Mouse (Mus musculus): ENCODE data around the gene Nup205.

Gene Nup205

GRCm38 (mm10) chr6:35288114-35288761, 111.0 kb downstream of the Nup205 start:
- DNase-seq (ENCODE audit: low spot score in 2 of 2), result peak; percentile 23 to 29

GRCm38 (mm10) chr6:35288920-35289319, 111.7 kb downstream of the Nup205 start:
- DNase-seq (ENCODE audit: low spot score in 2 of 2), result no peak

DNA sequence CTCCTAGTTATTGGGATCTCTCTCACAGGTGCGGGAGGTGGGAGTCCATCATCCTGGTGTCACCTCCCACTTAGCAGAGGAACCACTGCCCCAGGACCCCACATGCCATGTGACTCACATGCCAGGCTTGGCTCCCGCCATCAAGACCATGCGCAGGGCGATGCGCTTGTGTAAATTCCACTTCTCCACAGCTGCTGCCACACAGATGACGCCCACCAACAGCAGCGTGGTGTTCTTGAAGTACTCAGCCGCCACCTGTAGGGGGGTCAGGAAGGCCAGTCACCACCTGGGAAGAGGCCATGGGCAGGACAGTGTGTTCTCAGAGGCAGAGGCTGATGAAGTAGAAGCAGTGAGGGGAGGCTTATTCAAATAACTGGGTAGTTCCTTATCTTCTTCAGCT, 112.5 kb downstream of the Nup205 start:
- DNase-seq (ENCODE audit: low spot score in 2 of 2), result no peak

DNA sequence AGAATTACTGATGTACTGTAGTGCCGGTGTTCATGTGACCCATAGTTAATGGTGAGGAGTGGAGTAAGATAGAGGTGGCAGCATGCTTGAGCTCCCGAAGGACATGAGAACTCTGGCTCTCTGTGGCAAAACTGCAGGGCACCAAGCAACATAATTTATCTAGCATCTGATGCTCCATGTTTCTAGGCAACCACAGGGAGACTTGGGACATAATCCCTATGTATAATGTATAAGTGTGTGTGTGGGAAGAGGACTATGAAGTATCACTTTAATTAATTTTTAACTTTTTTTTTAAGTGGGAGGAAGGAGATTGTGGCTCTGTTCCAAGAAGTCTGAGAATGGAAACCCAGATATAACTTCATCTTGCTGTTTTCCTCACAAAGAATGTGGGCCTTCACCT, 117.7 kb downstream of the Nup205 start:
- DNase-seq (ENCODE audit: low spot score in 2 of 2), result no peak

GRCm38 (mm10) chr6:35297001-35297400, 119.8 kb downstream of the Nup205 start:
- no peak for DNase-seq (ENCODE audit: low spot score in 2 of 2)
